Mouse (Mus musculus): Measurements from ENCODE around the gene Spata20.

GRCm38 (mm10) chr11:94481963-94482362 lies 4.0 kb downstream of the Spata20 start:
- TF ChIP-seq CTCF (IDR thresholded peaks at IDR 0.05; ENCODE audit: low read depth, low read length) (no peak), POLR2A (IDR thresholded peaks at IDR 0.05; ENCODE audit: insufficient read depth, low read length) (no peak), EP300 (IDR thresholded peaks at IDR 0.05; ENCODE audit: insufficient read depth, low read depth, low read length) (no peak)
